Mouse (Mus musculus) heart, adult 9 months (tissue): ENCODE results near the gene 4930562C15Rik.
"Not testable (repeated sequence)": the region's sequence is repeated elsewhere in the genome, so short reads cannot be mapped to it uniquely, and the experiment has no call there.

ENCODE experiments used
- DNase-seq, 2 experiments: peaks; one replicate each; pipeline ENCODE4 v3.0.0; 2022; ENCODE audit warnings: low spot score in 2 of 2

Gene 4930562C15Rik

DNA sequence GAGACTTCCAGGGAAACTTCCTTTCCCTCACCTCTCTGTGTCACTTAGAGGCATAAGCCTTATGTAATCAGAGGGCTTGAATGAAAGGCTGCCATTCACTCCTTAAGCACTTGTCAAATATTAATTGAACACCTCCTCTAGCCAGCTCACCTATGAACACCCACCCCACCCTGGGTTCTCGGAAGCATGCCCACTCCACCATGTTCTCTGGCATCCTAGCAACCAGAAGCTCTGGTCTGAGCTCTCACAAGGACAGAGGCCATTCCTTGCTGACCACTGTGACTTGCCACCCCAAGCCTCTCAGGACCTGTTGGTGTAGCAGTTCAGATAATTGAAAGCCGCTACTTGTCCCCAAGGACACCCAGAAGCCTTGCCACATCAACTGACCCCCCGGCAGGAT, at the start of gene 4930562C15Rik:
Gene 4930562C15Rik (plus strand): TSS at position 226 of the 400 bp plus-strand sequence.
- no peak for DNase-seq

DNA sequence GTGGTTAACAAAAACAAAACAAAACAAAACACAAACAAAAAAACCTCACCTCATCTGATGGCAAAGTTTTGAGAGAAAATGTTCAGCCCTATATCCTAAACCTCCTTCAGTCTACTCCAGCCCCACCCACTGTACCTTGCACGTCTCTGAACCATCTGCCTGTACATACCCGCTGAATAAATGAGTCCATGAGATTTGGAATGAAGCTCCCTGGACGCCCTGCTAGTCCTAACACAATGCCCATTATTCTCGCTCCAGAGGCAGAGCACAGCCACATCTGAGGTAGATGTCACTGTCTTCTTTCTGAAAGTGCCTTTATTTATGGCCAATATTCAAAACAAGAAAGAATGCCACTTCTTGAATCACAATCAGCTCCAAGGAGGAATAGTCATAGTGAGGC, 49.5 kb upstream of the 4930562C15Rik start:
- no peak for DNase-seq

DNA sequence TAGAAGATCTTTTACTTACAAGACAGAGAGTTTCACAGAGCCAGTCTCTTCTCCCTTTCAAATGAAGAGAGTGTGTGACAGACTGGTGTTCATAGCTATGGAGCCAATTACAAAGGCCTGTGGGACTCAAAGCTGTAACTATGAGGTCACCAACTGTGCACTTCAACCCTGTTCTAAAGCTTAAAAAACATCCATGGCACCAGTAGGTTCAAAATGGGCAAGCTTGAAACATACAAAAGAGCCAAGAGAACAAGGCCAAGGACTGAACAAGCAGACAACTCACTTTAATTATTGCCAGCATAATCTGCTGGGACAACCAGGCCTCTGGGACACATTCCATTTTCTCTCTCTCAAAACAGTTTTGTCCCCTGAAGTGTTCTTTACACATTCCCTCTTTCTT, 47.0 kb upstream of the 4930562C15Rik start:
- DNase-seq: no peak

DNA sequence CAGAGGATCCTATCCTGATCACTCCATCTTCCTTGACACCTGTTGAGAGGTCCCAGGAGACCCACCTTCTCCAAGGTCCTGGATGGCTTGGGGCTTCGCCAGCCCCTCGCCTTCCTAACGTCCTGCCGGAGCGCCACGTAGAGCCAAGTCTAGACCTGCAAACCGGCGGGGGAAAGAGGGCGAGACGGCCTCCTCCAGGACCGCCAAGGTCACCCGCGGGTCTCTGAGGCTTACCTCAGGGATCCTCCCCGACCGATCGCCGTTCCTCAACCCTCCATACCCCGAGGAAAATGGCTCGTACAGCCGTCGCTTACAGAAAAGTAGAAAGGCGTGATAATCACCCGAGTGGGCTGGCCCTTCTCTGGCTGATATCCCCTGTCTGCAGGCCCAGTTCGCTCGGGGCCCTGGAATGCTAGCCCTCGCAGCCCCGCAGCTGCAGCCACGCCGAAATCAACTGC, 45.9 kb upstream of the 4930562C15Rik start:
- DNase-seq: peak in 1 of 2 experiments; percentile 30

DNA sequence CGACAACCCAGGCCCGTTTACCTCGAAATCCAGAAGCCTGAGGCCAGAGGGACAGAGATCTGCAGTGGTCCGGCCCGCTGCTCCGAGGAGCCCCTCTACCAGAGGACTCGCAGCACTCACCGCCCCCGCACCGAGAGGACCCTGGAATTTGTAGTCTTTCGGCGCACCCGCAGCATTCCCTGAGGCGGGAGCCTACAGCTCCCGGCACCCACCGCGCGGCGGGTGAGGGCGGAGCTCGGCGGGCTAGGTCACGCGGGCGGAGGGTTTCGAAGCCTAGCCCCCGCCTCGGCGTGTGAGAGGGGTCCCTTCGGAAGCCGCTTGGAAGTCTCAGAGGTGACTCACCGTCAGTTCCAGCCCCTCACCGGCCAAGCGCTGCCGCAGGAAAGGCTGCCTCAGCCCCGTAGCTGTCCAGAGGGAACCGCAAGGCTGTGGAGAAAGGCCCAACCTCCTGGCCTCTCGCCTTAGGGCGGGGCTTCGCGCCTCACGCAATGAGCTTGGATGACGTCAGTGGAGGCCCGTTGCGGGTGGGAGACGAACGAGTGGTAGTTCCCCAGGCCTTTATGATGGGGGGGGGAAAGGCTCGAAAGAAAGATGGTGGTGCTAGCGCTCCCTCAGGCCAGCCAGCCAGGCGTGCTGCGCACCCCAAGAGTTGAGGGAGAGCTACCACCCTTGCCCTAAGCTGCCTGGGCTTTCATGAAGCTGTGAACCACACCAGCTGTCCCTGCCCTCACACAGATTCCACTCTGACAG, 45.2 kb upstream of the 4930562C15Rik start, which contains the start of gene Cdip1:
Gene Cdip1 (minus strand): TSS at position 483 of the 750 bp plus-strand sequence.
- DNase-seq: peak; percentile 92 to 95

DNA sequence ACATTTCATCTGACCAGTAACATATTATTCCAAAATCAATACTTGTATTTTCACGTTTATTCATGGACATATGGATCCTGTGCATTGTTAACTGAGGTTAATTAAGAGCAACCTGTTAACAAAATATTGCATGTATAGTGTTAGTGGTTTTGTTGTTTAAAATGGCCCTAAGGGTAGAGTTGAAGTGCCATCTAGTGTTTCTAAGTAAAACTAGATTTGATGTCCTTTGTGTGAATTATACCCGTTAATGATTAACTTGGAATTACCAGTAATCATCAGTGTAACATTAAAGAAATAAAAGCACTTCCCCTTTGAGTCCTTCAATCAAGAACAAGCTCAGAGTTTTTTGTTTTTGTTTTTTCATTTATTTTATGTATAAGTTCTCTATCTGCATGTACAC, 43.9 kb upstream of the 4930562C15Rik start:
- no peak for DNase-seq

DNA sequence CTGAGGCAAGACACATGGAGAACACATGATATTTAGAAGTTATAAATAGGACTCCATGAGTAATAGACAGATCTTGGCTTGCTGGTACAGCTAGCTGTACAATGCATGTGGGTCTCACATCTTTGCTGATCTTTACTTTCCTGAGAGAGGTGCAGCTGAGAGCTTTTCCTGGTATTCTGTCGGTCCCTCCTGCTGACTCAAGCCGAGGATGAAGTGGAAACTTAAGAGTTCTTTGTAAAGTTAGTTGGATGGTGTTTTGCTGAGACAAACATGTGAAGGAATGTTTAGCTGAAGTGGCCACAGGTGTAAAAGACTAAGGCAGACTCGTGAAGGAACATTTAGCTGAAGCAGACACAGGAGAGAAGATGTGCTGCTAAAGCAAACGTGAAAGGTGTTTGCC, 38.6 kb upstream of the 4930562C15Rik start:
- DNase-seq: no peak

DNA sequence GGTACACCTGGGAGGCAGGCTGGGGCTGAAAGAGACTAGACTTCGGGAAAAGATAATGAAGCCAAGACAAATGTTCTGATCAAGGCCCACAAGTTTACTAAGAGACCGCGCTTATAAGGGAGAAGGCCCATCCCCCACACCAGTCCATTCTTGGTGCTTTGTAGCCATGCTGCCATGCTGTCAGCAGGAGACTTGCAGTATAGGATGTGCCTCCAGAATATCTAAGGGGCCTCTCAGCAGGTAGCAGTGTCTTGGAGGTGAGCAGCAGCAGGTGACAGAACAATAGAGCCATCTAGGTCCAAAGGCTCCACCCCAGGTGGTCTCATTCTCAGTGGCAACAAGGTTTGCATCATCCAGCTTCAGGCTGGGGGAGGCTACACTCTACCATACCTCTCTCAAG, 16.9 kb upstream of the 4930562C15Rik start:
- DNase-seq: no peak

DNA sequence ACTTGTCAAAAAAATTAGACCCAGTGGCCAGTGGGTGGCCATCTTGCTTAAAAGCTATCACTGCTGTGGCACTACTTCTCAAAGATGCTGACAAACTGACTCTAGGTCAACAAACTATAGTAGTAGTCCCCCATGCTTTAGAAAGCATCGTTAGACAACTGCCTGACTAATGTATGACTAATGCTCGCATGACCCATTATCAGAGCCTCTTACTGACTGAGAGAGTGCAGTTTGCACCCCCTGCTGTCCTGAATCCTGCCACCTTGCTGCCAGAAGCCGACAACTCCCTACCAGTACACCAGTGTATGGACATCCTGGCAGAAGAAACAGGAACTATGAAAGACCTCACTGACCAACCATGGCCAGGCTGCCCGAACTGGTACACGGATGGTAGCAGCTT, 10.8 kb upstream of the 4930562C15Rik start:
- DNase-seq: not testable (repeated sequence)

DNA sequence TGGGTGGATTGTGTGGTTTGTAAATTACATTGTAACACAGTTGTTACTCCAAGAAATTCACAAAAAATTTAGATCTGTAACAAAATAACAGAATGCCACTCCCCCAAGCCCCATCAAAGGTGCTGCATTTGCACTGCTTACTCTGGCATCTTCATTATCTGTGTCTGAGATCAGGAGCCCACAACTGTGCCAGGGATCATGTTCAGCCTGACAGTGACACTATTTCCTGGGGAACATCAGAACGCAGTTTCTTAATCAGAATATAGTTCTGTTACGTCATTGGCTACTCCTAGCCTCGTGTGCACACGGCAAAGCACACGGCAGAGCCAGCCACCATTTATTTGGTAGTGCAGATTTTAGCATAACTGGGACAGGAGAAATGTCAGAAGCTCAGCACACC, 7.6 kb upstream of the 4930562C15Rik start:
- no peak for DNase-seq

DNA sequence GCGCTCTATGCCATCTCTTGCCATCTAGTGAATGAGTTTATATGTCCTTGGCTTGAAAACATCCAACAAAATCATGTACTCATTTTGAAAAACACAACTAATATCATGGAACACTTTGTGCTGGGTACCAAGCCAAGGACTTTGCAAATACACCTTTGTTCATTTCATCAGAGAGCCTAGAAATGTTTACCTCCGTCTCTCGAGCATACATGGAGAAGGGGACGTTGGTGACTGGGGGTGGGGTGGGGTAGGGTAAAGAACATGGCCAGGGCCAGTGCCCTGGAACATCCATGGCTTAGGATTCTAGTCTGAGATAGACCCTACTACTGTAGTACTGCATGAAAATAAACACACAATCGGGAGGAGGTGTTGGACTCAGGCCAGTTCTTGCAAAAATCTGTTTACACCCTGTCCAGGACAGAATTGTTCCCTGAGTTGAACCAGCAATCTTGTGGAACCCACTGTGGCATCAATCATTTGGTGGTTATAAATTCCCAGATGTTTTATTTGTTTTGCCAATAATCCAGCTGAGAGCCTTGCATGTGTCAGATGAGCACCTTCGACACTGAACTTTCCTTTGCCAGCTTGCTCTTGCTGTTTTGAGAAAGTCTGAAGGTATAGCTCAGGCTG, 5.8 kb upstream of the 4930562C15Rik start:
- DNase-seq: no peak

DNA sequence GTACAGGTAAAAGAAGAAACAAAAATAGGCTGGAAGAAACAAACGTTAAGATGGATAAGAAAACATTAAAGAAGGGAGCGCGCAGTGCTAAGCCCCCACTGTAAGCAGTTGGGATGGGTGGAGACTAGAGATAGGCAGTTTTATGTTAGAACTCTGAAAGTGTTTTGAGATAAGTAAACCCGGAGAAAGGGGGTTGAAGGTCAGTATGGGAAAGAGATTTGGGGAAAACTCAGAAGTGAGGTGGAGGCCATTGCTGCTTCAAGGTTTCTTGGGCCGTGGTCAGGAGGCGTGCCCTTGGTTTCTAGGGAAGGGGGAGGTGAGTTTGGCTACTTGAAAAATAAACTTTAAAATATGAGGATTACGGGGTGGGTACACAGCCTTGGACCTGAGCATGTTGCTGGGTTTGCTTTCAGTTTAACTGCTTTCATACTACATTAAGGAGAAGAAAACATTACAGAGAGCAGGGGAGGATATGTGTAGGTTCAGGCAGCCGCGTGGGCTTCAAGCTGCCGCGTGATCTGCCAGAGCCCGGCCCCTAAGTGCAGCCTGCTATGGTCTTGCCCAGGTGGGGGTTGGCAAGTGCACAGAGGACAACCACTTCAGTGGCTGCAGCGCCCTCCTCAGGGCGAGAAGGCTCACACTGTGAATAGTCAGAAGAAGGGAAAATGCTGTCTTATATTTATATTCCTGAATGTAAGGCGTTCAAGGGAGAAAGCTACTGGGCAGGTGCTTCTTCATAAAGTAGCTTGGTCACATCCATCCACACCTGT, 3.4 kb upstream of the 4930562C15Rik start:
- DNase-seq: no peak

DNA sequence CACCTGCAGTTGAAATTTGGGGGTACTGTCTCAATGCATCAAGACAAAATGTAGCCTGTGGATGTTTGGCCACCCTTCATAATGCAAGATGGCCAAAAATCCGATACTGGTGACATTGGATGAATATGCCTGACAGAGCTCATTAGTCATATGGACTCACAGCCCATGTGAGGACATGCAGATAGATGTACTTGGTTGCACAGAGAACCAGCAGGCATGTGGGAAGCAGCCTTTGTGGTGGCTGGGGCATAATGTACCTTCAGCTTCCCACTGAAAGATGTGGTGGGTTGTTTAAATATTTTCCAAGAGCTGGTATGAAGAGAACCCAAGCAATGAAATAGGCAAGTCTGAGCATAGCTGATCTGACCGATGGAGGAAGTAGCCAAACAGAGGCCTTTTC, 1.4 kb upstream of the 4930562C15Rik start:
- DNase-seq: no peak

DNA sequence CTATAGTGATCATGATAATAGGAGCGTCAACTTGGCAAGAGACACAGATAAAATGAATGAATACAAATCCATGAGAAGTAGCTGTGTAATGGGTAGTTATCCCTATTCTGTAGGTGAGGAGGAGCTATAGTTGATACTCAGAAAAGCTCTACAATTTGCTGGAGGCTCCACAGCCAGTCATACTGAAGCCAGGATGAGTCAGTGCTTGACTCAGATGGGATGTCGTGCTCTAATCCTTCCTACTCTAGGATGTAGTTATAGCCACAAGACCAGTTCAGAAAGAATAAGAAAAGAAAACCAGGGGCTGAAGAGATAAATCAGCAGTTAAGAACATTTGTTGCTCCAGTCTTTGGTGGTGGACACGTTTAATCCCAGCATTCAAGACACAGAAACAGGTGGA, 2.4 kb downstream of the 4930562C15Rik start:
- no peak for DNase-seq

DNA sequence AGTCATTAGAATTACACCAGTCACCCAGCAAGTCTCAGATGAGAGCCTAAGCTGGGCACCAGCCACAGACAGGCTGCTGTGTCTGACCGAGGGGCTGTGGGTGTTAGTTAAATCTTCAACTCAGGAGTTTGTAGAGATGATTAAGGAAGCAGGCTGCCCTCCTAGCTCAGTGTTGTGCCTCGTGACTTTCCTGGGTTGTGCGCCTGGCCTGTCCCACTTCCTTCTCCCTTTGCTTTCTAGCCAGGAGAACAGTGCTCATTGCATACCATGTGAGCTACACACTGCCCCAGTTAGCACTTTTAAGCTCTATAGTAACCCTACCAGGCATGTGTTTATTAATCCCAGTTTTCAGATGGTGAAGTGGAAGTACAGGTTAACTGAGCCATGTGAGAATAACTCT, 4.3 kb downstream of the 4930562C15Rik start:
- DNase-seq: no peak

DNA sequence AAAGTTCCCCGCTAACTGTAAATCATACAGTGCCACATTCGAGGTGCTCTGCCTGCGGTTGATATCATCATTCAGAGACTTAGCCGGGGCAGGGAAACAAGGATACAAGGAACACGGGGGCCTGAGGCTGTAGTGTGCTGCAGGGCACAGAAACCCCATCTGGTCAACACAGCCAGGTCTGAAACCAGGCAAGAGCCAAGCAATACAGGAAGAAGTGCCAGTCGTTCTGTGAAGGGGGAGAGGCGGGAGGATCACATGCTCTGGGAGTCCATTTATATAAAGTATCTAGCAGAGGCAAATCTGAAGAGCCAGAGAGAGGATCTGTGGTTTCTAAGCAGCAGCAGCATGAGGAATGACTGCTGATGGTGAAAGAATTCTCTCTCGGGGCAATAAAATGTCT, 5.0 kb downstream of the 4930562C15Rik start:
- no peak for DNase-seq

DNA sequence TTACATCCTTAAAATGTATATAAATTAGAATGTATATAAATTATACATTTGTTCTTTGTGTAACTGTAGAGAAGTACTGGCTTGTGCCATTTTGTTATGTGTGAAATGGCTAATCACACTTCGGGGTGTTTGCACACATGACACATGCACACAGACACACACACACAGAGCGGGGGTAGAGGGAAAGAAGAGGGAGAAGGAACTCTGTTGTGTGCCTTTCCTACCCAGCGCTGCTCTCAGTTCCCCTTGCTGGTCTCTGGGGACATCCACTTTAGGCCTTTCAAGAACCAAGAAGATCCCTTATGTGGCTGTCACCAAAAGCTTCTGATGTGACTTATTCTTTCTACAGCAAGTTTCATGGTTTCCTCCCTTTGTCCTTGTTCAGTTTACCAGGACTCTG, 11.8 kb downstream of the 4930562C15Rik start:
- no peak for DNase-seq

DNA sequence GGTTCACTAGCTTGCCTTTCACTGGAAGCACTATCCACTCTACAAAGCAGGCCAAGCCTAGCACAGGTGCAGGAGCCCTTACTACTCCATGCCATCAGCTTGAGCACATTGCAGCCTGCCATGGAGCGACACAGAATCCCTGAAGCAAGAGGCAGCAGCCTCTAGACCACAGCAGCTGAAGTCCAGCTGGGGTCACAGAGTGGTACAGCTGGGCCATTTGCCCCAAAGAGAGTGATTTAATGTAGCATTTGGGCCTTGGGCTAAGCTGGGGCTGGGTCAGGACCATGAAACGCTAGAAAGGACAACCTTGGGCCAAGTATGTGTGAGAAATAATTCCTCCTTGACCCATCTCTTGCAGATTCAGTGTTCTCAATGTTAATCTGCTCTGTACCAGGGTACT, 12.9 kb downstream of the 4930562C15Rik start:
- DNase-seq: no peak

DNA sequence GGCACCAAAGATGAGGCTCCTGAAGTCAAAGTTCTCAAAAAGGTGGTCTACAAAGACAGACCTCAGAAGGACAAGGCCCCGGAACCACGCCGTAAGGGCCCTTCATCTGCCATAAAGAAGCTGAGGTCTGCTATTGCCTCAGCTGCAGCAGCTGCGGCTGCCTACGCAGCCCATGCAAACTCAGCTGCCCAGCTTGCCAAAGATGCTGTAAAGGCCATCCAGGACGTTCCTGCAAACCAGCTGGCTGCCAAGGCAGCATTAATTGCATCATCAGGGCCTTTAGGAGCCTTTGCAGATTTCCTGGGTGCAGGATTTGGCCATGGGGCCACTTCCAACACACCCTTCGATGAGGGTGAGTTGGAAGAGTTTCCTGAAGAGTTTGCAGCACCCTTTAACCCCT, 15.1 kb downstream of the 4930562C15Rik start:
- no peak for DNase-seq

DNA sequence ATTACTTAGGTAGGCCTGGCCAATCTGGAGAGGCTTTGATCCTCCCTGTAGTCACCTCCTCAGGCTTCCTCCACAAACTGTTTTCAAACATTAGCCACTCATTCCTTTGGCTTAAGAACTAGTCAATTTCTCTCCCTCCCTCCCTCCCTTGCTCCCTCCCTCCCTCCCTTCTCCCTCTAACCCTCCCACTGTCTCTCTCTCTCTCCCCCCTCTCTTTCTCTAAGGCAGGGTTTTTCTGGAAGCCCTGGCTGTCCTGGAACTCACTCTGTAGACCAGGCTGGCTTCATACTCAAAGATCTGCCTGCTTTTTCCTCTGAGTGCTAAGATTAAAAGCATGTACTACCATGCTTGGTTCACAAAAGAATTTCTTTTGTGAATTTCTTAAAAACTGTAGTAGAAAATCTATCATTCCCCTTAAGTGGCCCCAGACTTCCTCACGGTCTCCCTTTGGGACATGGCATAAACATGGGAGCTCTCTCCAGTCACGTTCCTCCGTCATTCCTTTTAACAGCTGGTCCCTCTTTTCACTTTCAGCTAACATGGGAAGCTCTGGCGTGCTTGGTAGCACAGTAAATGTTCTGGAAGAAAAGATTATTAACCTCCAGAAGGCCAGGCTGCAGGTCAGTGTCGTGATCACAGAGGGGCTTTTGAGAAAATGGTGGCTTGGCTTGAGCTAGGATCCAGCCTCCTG, 15.9 kb downstream of the 4930562C15Rik start:
- DNase-seq: no peak

DNA sequence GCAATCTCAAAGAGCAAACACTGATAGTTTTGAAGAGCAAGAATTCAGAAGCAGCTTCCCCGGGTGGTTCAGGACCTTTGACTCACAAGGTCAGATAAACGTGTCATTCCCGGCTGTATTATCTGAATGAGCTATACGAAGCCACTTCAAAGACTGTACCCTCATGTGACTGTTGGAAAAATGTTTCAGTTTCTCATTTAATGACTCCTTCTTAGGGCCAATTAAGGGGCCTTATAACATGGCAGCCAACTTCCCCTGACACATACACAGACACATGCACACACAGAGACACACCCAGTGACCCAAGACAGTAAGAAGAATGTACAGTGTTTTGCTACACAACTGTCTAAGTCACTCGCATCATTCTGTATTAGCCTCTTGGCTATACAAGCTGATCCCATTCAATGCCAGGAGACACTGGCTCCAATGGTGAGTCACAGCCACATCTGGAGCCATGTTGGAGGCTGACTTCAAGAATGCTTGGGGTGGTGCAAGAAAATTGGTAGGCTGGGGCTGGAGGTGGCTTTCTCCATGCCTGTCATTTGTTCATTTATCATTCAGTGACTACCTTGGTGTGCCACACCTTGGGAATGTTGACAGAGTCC, 19.9 kb downstream of the 4930562C15Rik start:
- DNase-seq: no peak

DNA sequence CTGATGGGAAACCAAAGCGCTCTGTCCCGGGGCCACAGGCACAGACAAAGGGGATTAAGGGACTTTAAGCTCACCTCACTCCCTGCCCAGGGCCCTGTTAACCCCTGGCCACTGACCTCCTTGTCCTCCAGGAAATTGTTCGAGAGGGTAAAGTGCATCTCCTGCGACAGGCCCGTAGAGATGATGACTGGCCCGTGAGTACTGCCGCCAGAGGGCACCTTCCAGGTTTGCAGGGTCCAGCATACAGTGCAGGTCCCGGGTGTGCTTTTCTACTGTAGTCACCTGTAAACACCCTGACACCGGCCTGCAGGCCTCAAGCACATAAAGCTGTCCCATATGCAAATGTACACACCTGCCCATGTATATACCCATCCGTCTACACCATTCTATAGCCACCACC, 26.2 kb downstream of the 4930562C15Rik start:
- no peak for DNase-seq
